ENCODE assay signal across 26 mouse cellular contexts in the genomic region with DNA sequence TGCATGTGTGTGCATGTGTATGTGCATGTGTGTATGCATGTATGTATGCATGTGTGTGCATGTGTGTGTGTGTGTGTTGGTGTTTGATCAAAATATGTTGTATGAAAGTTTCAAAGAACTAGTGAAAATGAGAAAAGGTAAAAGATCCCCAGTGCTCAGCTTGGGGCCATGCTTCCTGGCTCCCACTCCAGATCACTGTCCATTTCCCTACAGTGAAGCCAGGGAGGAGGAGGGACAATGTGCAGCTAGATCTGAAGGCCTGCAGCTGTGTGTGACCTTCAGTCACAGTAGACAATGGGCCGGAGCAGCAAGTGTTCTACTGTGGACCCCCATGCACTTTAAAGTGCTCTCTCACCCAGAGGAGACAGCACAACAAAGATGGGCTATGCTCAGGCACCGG.
"Had no signal": no experiment of that assay in that cellular context is flagged by ENCODE, and none has a peak within 500 bp of the region (broad histone marks: within the 10 kb centered on the region; RNA-seq: fewer than 3 reads in every experiment).

No protein-coding gene starts in this region.

- H3K9ac ChIP-seq: heart, embryonic 13.5 days; heart, embryonic 15.5 days; hindbrain, embryonic 13.5 days; hindbrain, embryonic 15.5 days; kidney, embryonic 15.5 days; limb, embryonic 13.5 days; limb, embryonic 15.5 days; liver, embryonic 12.5 days; liver, embryonic 14.5 days had no signal

- DNase-seq: gastrocnemius, postnatal 14 days; gastrocnemius, postnatal 36 days; heart, adult 18-20 months; heart, postnatal 14 days; heart, postnatal 36 days; kidney, adult 11 months; kidney, adult 2 months; kidney, adult 9 months; kidney, postnatal 14 days; kidney, postnatal 36 days; layer of hippocampus, adult 9-11 months; layer of hippocampus, postnatal 36 days; left cerebral cortex, postnatal 4 days had no signal

- H3K27ac ChIP-seq: heart, embryonic 10.5 days; heart, embryonic 13.5 days; heart, embryonic 15.5 days; hindbrain, embryonic 13.5 days; hindbrain, embryonic 15.5 days; hindbrain, postnatal 0 days; kidney, embryonic 15.5 days; kidney, postnatal 0 days; limb, embryonic 13.5 days; limb, embryonic 15.5 days; liver, embryonic 12.5 days; liver, embryonic 14.5 days had no signal

- H3K36me3 ChIP-seq: heart, embryonic 10.5 days; heart, embryonic 13.5 days; heart, embryonic 15.5 days; hindbrain, embryonic 13.5 days; hindbrain, embryonic 15.5 days; kidney, embryonic 15.5 days; limb, embryonic 13.5 days; limb, embryonic 15.5 days; liver, embryonic 12.5 days had no signal

- H3K4me1 ChIP-seq: heart, embryonic 13.5 days; heart, embryonic 15.5 days; limb, embryonic 13.5 days; limb, embryonic 15.5 days; liver, embryonic 12.5 days had no signal

- H3K9me3 ChIP-seq: heart, embryonic 10.5 days; heart, embryonic 15.5 days; hindbrain, embryonic 13.5 days; hindbrain, embryonic 15.5 days; kidney, embryonic 15.5 days; limb, embryonic 15.5 days; liver, embryonic 12.5 days had no signal

- H3K27me3 ChIP-seq: liver, embryonic 12.5 days had no signal

- ATAC-seq: hindbrain, postnatal 0 days; intestine, embryonic 16.5 days; liver, embryonic 12.5 days had no signal

- H3K4me3 ChIP-seq: heart, embryonic 10.5 days; heart, embryonic 13.5 days; heart, embryonic 15.5 days; hindbrain, embryonic 13.5 days; hindbrain, embryonic 15.5 days; kidney, embryonic 15.5 days; limb, embryonic 13.5 days; limb, embryonic 15.5 days; liver, embryonic 12.5 days had no signal

- H3K4me2 ChIP-seq: heart, embryonic 13.5 days; heart, embryonic 15.5 days; hindbrain, embryonic 13.5 days; hindbrain, embryonic 15.5 days; kidney, embryonic 15.5 days; limb, embryonic 13.5 days; limb, embryonic 15.5 days; liver, embryonic 12.5 days had no signal
